Mouse (Mus musculus): ENCODE measurements around the gene Ltbp3. TPM values are rescaled to one million over a fixed set of nuclear protein-coding genes. Genes with fewer than 3 reads are reported as not detected.

Gene Ltbp3
- polyA plus RNA-seq, 1 experiment from 2014 or later: 3.5 TPM

- no peaks in the 10 kb centered on the region for H3K9me3 ChIP-seq
- 90% methylated on average over 14 of the region's 14 CpGs for WGBS
- peaks cover 12% of the 10 kb centered on the region for H3K27me3 ChIP-seq (replicated peaks; ENCODE audit: low read depth, poor library complexity, severe bottlenecking)
- H3K36me3 ChIP-seq (replicated peaks): peaks cover 79% of the 10 kb centered on the region
- H3K4me3 ChIP-seq: no peak overlapping the region
- H3K27ac ChIP-seq (replicated peaks): no peak overlapping the region
- no peak for DNase-seq (ENCODE audit: low spot score)
- H3K4me1 ChIP-seq: peaks cover 36% of the 10 kb centered on the region
Measured at GRCm38 (mm10) chr19:5711907-5712460, 28.7 kb upstream of the Ltbp3 start.

GRCm38 (mm10) chr19:5713255-5713654, 27.4 kb upstream of the Ltbp3 start:
- Histone ChIP-seq H3K4me1 (peaks cover 41% of the 10 kb centered on the region), H3K27ac (replicated peaks) (no peak overlapping the region), H3K4me3 (no peak overlapping the region), H3K36me3 (replicated peaks) (peaks cover 79% of the 10 kb centered on the region), H3K9me3 (no peaks in the 10 kb centered on the region), H3K27me3 (replicated peaks; ENCODE audit: low read depth, poor library complexity, severe bottlenecking) (peaks cover 21% of the 10 kb centered on the region)
- DNase-seq (ENCODE audit: low spot score): no peak
- WGBS: 75% methylated on average over 5 of the region's 5 CpGs

GRCm38 (mm10) chr19:5713730-5714129, 27.0 kb upstream of the Ltbp3 start:
- H3K27me3 ChIP-seq (replicated peaks; ENCODE audit: low read depth, poor library complexity, severe bottlenecking): peaks cover 21% of the 10 kb centered on the region
- no peak overlapping the region; the same call in 1 of the 2 replicates for H3K4me3 ChIP-seq
- no peak overlapping the region for H3K27ac ChIP-seq (replicated peaks)
- H3K4me1 ChIP-seq: peaks cover 41% of the 10 kb centered on the region
- H3K9me3 ChIP-seq: no peaks in the 10 kb centered on the region
- H3K36me3 ChIP-seq (replicated peaks): peaks cover 79% of the 10 kb centered on the region
- DNase-seq (ENCODE audit: low spot score): peak; percentile 58
- 7% methylated on average over 2 of the region's 2 CpGs for WGBS

- peaks cover 21% of the 10 kb centered on the region for H3K27me3 ChIP-seq (replicated peaks; ENCODE audit: low read depth, poor library complexity, severe bottlenecking)
- H3K9me3 ChIP-seq: no peaks in the 10 kb centered on the region
- peak; percentile 59 for DNase-seq (ENCODE audit: low spot score)
- H3K4me1 ChIP-seq: peaks cover 41% of the 10 kb centered on the region
- 20% methylated on average over 43 of the region's 43 CpGs for WGBS
- H3K4me3 ChIP-seq: peak overlapping the region; percentile 40
- peaks cover 79% of the 10 kb centered on the region for H3K36me3 ChIP-seq (replicated peaks)
- H3K27ac ChIP-seq (replicated peaks): peak overlapping the region; percentile 49; the same call in 1 of the 2 replicates
Measured at GRCm38 (mm10) chr19:5715793-5716688, 24.7 kb upstream of the Ltbp3 start.

- Histone ChIP-seq H3K27me3 (replicated peaks; ENCODE audit: low read depth, poor library complexity, severe bottlenecking) (peaks cover 21% of the 10 kb centered on the region), H3K36me3 (replicated peaks) (peaks cover 81% of the 10 kb centered on the region), H3K4me3 (no peak overlapping the region), H3K9me3 (no peaks in the 10 kb centered on the region), H3K4me1 (peaks cover 41% of the 10 kb centered on the region), H3K27ac (replicated peaks) (no peak overlapping the region)
- DNase-seq (ENCODE audit: low spot score): no peak
- WGBS: 63% methylated on average over 10 of the region's 10 CpGs
Measured at GRCm38 (mm10) chr19:5716955-5717354, 23.7 kb upstream of the Ltbp3 start.

GRCm38 (mm10) chr19:5721233-5721632, 19.5 kb upstream of the Ltbp3 start:
- DNase-seq (ENCODE audit: low spot score): no peak
- WGBS: 91% methylated on average over 6 of the region's 6 CpGs
- peaks cover 95% of the 10 kb centered on the region for H3K36me3 ChIP-seq (replicated peaks)
- H3K27me3 ChIP-seq (replicated peaks; ENCODE audit: low read depth, poor library complexity, severe bottlenecking): peaks cover 12% of the 10 kb centered on the region
- peaks cover 38% of the 10 kb centered on the region for H3K4me1 ChIP-seq
- H3K9me3 ChIP-seq: no peaks in the 10 kb centered on the region
- no peak overlapping the region for H3K4me3 ChIP-seq
- H3K27ac ChIP-seq (replicated peaks): no peak overlapping the region

GRCm38 (mm10) chr19:5722848-5723425, 17.8 kb upstream of the Ltbp3 start:
- no peak for DNase-seq (ENCODE audit: low spot score)
- Histone ChIP-seq H3K4me3 (peak overlapping the region; percentile 16; the same call in 1 of the 2 replicates), H3K27me3 (replicated peaks; ENCODE audit: low read depth, poor library complexity, severe bottlenecking) (peaks cover 8% of the 10 kb centered on the region), H3K36me3 (replicated peaks) (peaks cover 91% of the 10 kb centered on the region), H3K9me3 (no peaks in the 10 kb centered on the region), H3K27ac (replicated peaks) (no peak overlapping the region), H3K4me1 (peaks cover 42% of the 10 kb centered on the region)
- 90% methylated on average over 7 of the region's 7 CpGs for WGBS

GRCm38 (mm10) chr19:5723934-5724548, 16.7 kb upstream of the Ltbp3 start:
- Histone ChIP-seq H3K4me3 (peak overlapping the region; percentile 97; the same call in 1 of the 2 replicates), H3K27me3 (replicated peaks; ENCODE audit: low read depth, poor library complexity, severe bottlenecking) (peaks cover 8% of the 10 kb centered on the region), H3K27ac (replicated peaks) (peak overlapping the region; percentile 75), H3K4me1 (peaks cover 51% of the 10 kb centered on the region), H3K9me3 (no peaks in the 10 kb centered on the region), H3K36me3 (replicated peaks) (peaks cover 80% of the 10 kb centered on the region)
- no peak for DNase-seq (ENCODE audit: low spot score)
- 73% methylated on average over 4 of the region's 4 CpGs for WGBS

- Histone ChIP-seq H3K4me1 (peaks cover 52% of the 10 kb centered on the region), H3K4me3 (peak overlapping the region; percentile 97), H3K27ac (replicated peaks) (peak overlapping the region; percentile 75; the same call in 1 of the 2 replicates), H3K27me3 (replicated peaks; ENCODE audit: low read depth, poor library complexity, severe bottlenecking) (peaks cover 8% of the 10 kb centered on the region), H3K9me3 (no peaks in the 10 kb centered on the region), H3K36me3 (replicated peaks) (peaks cover 75% of the 10 kb centered on the region)
- DNase-seq (ENCODE audit: low spot score): no peak
- 76% methylated on average over 7 of the region's 7 CpGs for WGBS
Measured at GRCm38 (mm10) chr19:5724549-5724941, 16.2 kb upstream of the Ltbp3 start.

GRCm38 (mm10) chr19:5725029-5725707, 15.5 kb upstream of the Ltbp3 start:
- Histone ChIP-seq H3K27ac (replicated peaks) (peak overlapping the region; percentile 75; the same call in 1 of the 2 replicates), H3K9me3 (no peaks in the 10 kb centered on the region), H3K27me3 (replicated peaks; ENCODE audit: low read depth, poor library complexity, severe bottlenecking) (peaks cover 8% of the 10 kb centered on the region), H3K36me3 (replicated peaks) (peaks cover 70% of the 10 kb centered on the region), H3K4me1 (peaks cover 58% of the 10 kb centered on the region), H3K4me3 (peak overlapping the region; percentile 97)
- no peak for DNase-seq (ENCODE audit: low spot score)
- WGBS: 81% methylated on average over 12 of the region's 12 CpGs

GRCm38 (mm10) chr19:5725767-5726515, 14.8 kb upstream of the Ltbp3 start, which contains the start of gene Ehbp1l1:
TSS of gene Ehbp1l1 (minus strand) at chr19:5726317.
- 10% methylated on average over 49 of the region's 49 CpGs for WGBS
- Histone ChIP-seq H3K9me3 (no peaks in the 10 kb centered on the region), H3K36me3 (replicated peaks) (peaks cover 68% of the 10 kb centered on the region), H3K27me3 (replicated peaks; ENCODE audit: low read depth, poor library complexity, severe bottlenecking) (peaks cover 8% of the 10 kb centered on the region), H3K4me3 (peak within 1 kb of the TSS; percentile 97), H3K27ac (replicated peaks) (peak within 1 kb of the TSS; percentile 75), H3K4me1 (peaks cover 66% of the 10 kb centered on the region)
- peak; percentile 69 for DNase-seq (ENCODE audit: low spot score)

Data from embryonic facial prominence, embryonic 10.5 days (tissue).